Mouse (Mus musculus): ENCODE results near the gene Gm13278. TPM values are rescaled to one million over a fixed set of nuclear protein-coding genes. Genes with fewer than 3 reads are reported as not detected.
A peak's percentile ranks its signal among the peaks of the same experiment; 100 is the strongest.
"Not testable (repeated sequence)": the region's sequence is repeated elsewhere in the genome, so short reads cannot be mapped to it uniquely, and the experiment has no call there.

Gm13278 gene
- polyA plus RNA-seq, 1 experiment from 2014 or later: not detected

DNA sequence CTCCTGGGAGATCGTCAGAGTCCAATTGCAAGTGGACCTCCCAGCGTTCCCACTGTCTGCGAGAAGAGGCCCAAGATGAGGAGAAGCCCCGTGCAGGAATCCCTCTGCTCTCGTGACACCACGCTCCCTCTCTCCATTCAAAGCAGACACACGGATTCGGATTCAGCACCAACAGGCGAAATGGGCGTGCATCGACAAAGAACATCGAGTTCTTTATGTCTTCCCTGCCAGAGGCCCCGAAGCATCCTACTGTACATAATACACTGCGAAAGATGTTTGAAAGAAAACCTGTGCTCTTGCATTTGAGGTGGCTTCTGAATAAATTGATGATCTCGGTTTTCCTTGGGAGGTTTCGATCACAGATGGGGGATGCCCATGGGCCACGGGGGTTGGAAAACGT is 11.0 kb upstream of the Gm13278 start:
- not testable (repeated sequence) for H3K27ac ChIP-seq (ENCODE audit: low read depth, low read length); H3K27me3 ChIP-seq (ENCODE audit: control insufficient read depth, insufficient read depth, low read length); ATAC-seq (ENCODE audit: low FRiP score); H3K36me3 ChIP-seq (ENCODE audit: control insufficient read depth, insufficient read depth, low read length); H3K4me3 ChIP-seq (ENCODE audit: low read depth, low read length); H3K4me1 ChIP-seq (replicated peaks; ENCODE audit: control insufficient read depth, insufficient read depth, low read length); H3K9me3 ChIP-seq (ENCODE audit: control insufficient read depth, low read length); DNase-seq (ENCODE audit: low spot score); H3K9ac ChIP-seq (ENCODE audit: low read depth, low read length); H3K4me2 ChIP-seq (replicated peaks; ENCODE audit: low read depth, low read length)
- 39% methylated on average over 15 of the region's 18 CpGs for WGBS

- not testable (repeated sequence) for H3K27me3 ChIP-seq (ENCODE audit: control insufficient read depth, insufficient read depth, low read length); H3K27ac ChIP-seq (ENCODE audit: low read depth, low read length); H3K4me1 ChIP-seq (replicated peaks; ENCODE audit: control insufficient read depth, insufficient read depth, low read length); H3K4me3 ChIP-seq (ENCODE audit: low read depth, low read length); H3K9ac ChIP-seq (ENCODE audit: low read depth, low read length); DNase-seq (ENCODE audit: low spot score); ATAC-seq (ENCODE audit: low FRiP score); H3K36me3 ChIP-seq (ENCODE audit: control insufficient read depth, insufficient read depth, low read length); H3K9me3 ChIP-seq (ENCODE audit: control insufficient read depth, low read length)
- H3K4me2 ChIP-seq (replicated peaks; ENCODE audit: low read depth, low read length): peak within 1 kb of the TSS; percentile 28; the same call in 1 of the 2 replicates
- 28% methylated on average over 4 of the region's 7 CpGs for WGBS
Observed at GRCm38 (mm10) chr4:88781831-88782230, 9.5 kb upstream of the Gm13278 start, which contains the start of gene Ifnz. TSS of gene Ifnz (plus strand) at chr4:88782131.

DNA sequence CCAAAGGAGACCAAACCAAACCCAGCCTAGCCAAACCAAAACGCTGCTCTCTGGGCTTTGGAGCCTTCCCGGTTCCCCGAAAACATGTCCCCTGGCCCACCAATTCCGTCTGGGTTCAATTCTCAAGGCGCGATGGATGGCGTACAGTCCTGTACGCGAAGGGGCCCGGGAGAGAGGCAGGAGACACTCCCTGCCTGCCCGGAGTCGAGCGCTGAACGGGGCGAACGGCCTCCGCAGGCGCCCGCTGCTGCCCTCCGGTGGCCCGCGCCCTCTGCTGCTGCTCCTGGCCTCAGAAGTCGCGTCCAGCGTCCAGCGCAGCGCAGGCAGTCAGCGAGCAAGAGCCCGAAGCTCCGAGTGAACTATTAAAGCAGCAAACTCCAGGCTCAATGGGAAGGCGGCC is 9.0 kb upstream of the Gm13278 start:
- DNase-seq (ENCODE audit: low spot score); H3K4me3 ChIP-seq (ENCODE audit: low read depth, low read length); H3K9ac ChIP-seq (ENCODE audit: low read depth, low read length); H3K36me3 ChIP-seq (ENCODE audit: control insufficient read depth, insufficient read depth, low read length); H3K4me1 ChIP-seq (replicated peaks; ENCODE audit: control insufficient read depth, insufficient read depth, low read length); H3K9me3 ChIP-seq (ENCODE audit: control insufficient read depth, low read length); H3K27me3 ChIP-seq (ENCODE audit: control insufficient read depth, insufficient read depth, low read length); ATAC-seq (ENCODE audit: low FRiP score); H3K27ac ChIP-seq (ENCODE audit: low read depth, low read length): not testable (repeated sequence)
- H3K4me2 ChIP-seq (replicated peaks; ENCODE audit: low read depth, low read length): peak overlapping the region; percentile 28; the same call in 1 of the 2 replicates
- 0% methylated on average over 3 of the region's 31 CpGs for WGBS

GRCm38 (mm10) chr4:88785409-88785808 is 5.9 kb upstream of the Gm13278 start, which contains the start of gene Gm13276:
TSS of gene Gm13276 (plus strand) at chr4:88785709.
- not testable (repeated sequence) for H3K4me1 ChIP-seq (replicated peaks; ENCODE audit: control insufficient read depth, insufficient read depth, low read length); H3K4me2 ChIP-seq (replicated peaks; ENCODE audit: low read depth, low read length); H3K27me3 ChIP-seq (ENCODE audit: control insufficient read depth, insufficient read depth, low read length); ATAC-seq (ENCODE audit: low FRiP score); DNase-seq (ENCODE audit: low spot score); H3K9me3 ChIP-seq (ENCODE audit: control insufficient read depth, low read length); H3K27ac ChIP-seq (ENCODE audit: low read depth, low read length); H3K36me3 ChIP-seq (ENCODE audit: control insufficient read depth, insufficient read depth, low read length); H3K4me3 ChIP-seq (ENCODE audit: low read depth, low read length); H3K9ac ChIP-seq (ENCODE audit: low read depth, low read length)
- no CpG with 5 or more reads among the region's 27 CpGs for WGBS

DNA sequence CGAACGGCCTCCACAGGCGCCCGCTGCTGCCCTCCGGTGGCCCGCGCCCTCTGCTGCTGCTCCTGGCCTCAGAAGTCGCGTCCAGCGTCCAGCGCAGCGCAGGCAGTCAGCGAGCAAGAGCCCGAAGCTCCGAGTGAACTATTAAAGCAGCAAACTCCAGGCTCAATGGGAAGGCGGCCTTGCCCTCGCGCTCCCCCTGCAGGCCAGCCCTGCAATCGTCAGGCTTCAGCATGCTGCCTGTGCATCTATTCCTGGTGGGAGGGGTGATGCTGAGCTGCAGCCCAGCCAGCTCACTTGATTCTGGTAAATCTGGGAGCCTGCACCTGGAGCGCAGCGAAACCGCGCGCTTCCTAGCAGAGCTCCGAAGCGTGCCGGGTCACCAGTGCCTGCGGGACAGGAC is 2.9 kb upstream of the Gm13278 start, which contains the start of gene Gm13277:
TSS of gene Gm13277 (plus strand) at position 231 of the 400 bp plus-strand sequence.
- H3K36me3 ChIP-seq (ENCODE audit: control insufficient read depth, insufficient read depth, low read length); DNase-seq (ENCODE audit: low spot score); H3K4me2 ChIP-seq (replicated peaks; ENCODE audit: low read depth, low read length); H3K4me3 ChIP-seq (ENCODE audit: low read depth, low read length); H3K9ac ChIP-seq (ENCODE audit: low read depth, low read length); H3K27me3 ChIP-seq (ENCODE audit: control insufficient read depth, insufficient read depth, low read length); H3K27ac ChIP-seq (ENCODE audit: low read depth, low read length); H3K9me3 ChIP-seq (ENCODE audit: control insufficient read depth, low read length); H3K4me1 ChIP-seq (replicated peaks; ENCODE audit: control insufficient read depth, insufficient read depth, low read length); ATAC-seq (ENCODE audit: low FRiP score): not testable (repeated sequence)
- WGBS: 0% methylated on average over 1 of the region's 28 CpGs

GRCm38 (mm10) chr4:88793936-88794675 is 2.8 kb downstream of the Gm13278 start, which contains the start of gene Gm13275:
TSS of gene Gm13275 (plus strand) at chr4:88794487.
- H3K4me2 ChIP-seq (replicated peaks; ENCODE audit: low read depth, low read length); DNase-seq (ENCODE audit: low spot score); H3K36me3 ChIP-seq (ENCODE audit: control insufficient read depth, insufficient read depth, low read length); H3K4me3 ChIP-seq (ENCODE audit: low read depth, low read length); H3K27me3 ChIP-seq (ENCODE audit: control insufficient read depth, insufficient read depth, low read length); H3K27ac ChIP-seq (ENCODE audit: low read depth, low read length); ATAC-seq (ENCODE audit: low FRiP score); H3K4me1 ChIP-seq (replicated peaks; ENCODE audit: control insufficient read depth, insufficient read depth, low read length); H3K9ac ChIP-seq (ENCODE audit: low read depth, low read length); H3K9me3 ChIP-seq (ENCODE audit: control insufficient read depth, low read length): not testable (repeated sequence)
- WGBS: 0% methylated on average over 4 of the region's 52 CpGs

- H3K9me3 ChIP-seq (ENCODE audit: control insufficient read depth, low read length); H3K4me1 ChIP-seq (replicated peaks; ENCODE audit: control insufficient read depth, insufficient read depth, low read length); H3K36me3 ChIP-seq (ENCODE audit: control insufficient read depth, insufficient read depth, low read length); H3K4me3 ChIP-seq (ENCODE audit: low read depth, low read length); H3K27me3 ChIP-seq (ENCODE audit: control insufficient read depth, insufficient read depth, low read length); H3K4me2 ChIP-seq (replicated peaks; ENCODE audit: low read depth, low read length); ATAC-seq (ENCODE audit: low FRiP score); H3K9ac ChIP-seq (ENCODE audit: low read depth, low read length); DNase-seq (ENCODE audit: low spot score); H3K27ac ChIP-seq (ENCODE audit: low read depth, low read length): not testable (repeated sequence)
- no CpG with 5 or more reads among the region's 28 CpGs for whole genome bisulfite sequencing
Observed at GRCm38 (mm10) chr4:88797097-88797496, 5.7 kb downstream of the Gm13278 start, which contains the start of gene Gm13279. TSS of gene Gm13279 (plus strand) at chr4:88797397.

- not testable (repeated sequence) for H3K27ac ChIP-seq (ENCODE audit: low read depth, low read length); H3K4me3 ChIP-seq (ENCODE audit: low read depth, low read length); H3K4me2 ChIP-seq (replicated peaks; ENCODE audit: low read depth, low read length); H3K9me3 ChIP-seq (ENCODE audit: control insufficient read depth, low read length); ATAC-seq (ENCODE audit: low FRiP score); H3K36me3 ChIP-seq (ENCODE audit: control insufficient read depth, insufficient read depth, low read length); H3K9ac ChIP-seq (ENCODE audit: low read depth, low read length); H3K4me1 ChIP-seq (replicated peaks; ENCODE audit: control insufficient read depth, insufficient read depth, low read length); DNase-seq (ENCODE audit: low spot score); H3K27me3 ChIP-seq (ENCODE audit: control insufficient read depth, insufficient read depth, low read length)
- 17% methylated on average over 2 of the region's 7 CpGs for WGBS
Observed at GRCm38 (mm10) chr4:88799365-88799764, 8.0 kb downstream of the Gm13278 start, which contains the start of gene Gm13285. TSS of gene Gm13285 (plus strand) at chr4:88799665.

GRCm38 (mm10) chr4:88802954-88803353 is 11.6 kb downstream of the Gm13278 start, which contains the start of gene Gm13287:
TSS of gene Gm13287 (plus strand) at chr4:88803254.
- not testable (repeated sequence) for H3K9ac ChIP-seq (ENCODE audit: low read depth, low read length); H3K9me3 ChIP-seq (ENCODE audit: control insufficient read depth, low read length); H3K27me3 ChIP-seq (ENCODE audit: control insufficient read depth, insufficient read depth, low read length); DNase-seq (ENCODE audit: low spot score); H3K4me1 ChIP-seq (replicated peaks; ENCODE audit: control insufficient read depth, insufficient read depth, low read length); H3K27ac ChIP-seq (ENCODE audit: low read depth, low read length); H3K36me3 ChIP-seq (ENCODE audit: control insufficient read depth, insufficient read depth, low read length); H3K4me3 ChIP-seq (ENCODE audit: low read depth, low read length); ATAC-seq (ENCODE audit: low FRiP score); H3K4me2 ChIP-seq (replicated peaks; ENCODE audit: low read depth, low read length)
- WGBS: no CpG with 5 or more reads among the region's 29 CpGs
